Mouse (Mus musculus) megakaryocyte, embryonic 14.5 days (primary cell): ENCODE measurements at regions not wholly inside any gene's neighbourhood (a gene's known extent, or its start where the extent isn't known, plus 50 kb on each side); places are given as distances from the start of the nearest gene placed in this dataset.

ENCODE experiments used
- FLI1 ChIP-seq: IDR thresholded peaks from 2 replicates; pipeline ENCODE4 v1.6.1; 2012; ENCODE audit warnings: low read length, inconsistent platforms, mixed read lengths
- GATA1 ChIP-seq: IDR thresholded peaks from 3 replicates; pipeline ENCODE4 v1.6.1; 2012; ENCODE audit warnings: mixed read lengths, low read length, inconsistent platforms, borderline replicate concordance

GRCm38 (mm10) chr16:50964395-50964794 lies 373.4 kb upstream of the Ccdc54 start:
- TF ChIP-seq GATA1 (no peak), FLI1 (no peak)
